Mouse (Mus musculus) natural killer cell, adult 2 months (primary cell): Measurements from ENCODE around the gene Pdss2.

Experiments used
- DNase-seq, 2 experiments: peaks; one replicate each; pipeline ENCODE4 v3.0.0; 2022; ENCODE audit warnings: low spot score in 2 of 2

The Pdss2 gene

GRCm38 (mm10) chr10:43312211-43312610, 90.9 kb downstream of the Pdss2 start:
- no peak for DNase-seq

GRCm38 (mm10) chr10:43312658-43313417, 91.6 kb downstream of the Pdss2 start:
- DNase-seq, result no peak

DNA sequence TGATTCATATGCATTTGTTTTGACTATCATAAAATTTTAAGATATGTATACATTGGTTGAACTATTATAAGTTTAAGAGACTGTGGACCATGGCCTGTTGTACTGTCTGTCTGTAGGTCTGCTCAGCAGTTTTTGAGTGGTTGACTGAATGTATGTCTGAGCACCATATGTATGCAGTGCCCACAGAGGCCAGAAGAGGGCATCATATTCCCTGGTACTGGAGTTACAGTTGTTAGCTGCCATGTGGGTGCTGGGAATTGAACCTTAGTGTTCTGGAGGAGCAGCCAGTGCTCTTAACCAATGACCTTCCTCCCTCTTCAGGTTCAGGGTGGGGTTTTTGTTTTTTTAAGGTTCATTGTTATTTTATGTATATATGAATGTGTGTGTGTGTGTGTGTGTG, 93.9 kb downstream of the Pdss2 start:
- DNase-seq, result no peak

GRCm38 (mm10) chr10:43317327-43317951, 96.2 kb downstream of the Pdss2 start:
- no peak for DNase-seq

GRCm38 (mm10) chr10:43321019-43321418, 99.7 kb downstream of the Pdss2 start:
- DNase-seq, result no peak

GRCm38 (mm10) chr10:43322446-43323178, 101.3 kb downstream of the Pdss2 start:
- DNase-seq, result no peak

DNA sequence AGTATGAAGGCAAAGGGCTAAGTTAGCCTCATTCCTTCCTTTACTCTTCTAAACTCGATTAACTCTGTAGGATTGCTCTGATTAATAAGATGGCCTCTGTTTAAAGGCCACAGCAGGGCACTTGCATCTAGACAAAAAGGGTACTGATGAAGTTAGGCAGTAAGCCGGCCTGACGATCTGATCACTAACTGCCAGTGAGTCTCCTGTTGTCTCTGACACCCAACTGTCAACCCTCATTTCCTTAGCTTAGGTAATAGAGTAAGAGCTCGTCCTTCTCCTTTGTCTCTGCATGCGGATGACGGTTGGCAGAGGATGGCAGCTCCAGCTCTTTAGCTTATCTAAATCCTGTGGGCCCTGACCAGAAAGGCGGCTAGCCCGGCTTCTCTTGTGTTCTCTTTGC, 102.1 kb downstream of the Pdss2 start:
- DNase-seq, result no peak

DNA sequence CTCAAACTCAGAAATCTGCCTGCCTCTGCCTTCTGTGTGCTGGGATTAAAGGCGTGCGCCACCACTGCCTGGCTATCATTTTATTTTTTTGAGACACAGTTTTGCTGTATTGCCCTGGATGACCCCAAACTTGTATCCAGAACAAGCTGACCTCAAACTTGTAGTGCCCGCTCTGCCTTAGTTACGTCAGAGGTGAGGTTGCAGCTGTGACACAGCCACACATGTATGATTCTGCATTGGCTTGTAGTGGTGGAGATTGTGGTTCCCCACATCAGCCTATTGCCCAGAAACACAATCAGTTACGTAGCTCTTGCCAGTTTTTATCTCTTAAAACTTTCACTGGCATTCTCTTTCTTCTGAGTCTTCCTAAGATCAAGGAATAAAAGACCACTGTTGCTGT, 108.5 kb downstream of the Pdss2 start:
- no peak for DNase-seq

DNA sequence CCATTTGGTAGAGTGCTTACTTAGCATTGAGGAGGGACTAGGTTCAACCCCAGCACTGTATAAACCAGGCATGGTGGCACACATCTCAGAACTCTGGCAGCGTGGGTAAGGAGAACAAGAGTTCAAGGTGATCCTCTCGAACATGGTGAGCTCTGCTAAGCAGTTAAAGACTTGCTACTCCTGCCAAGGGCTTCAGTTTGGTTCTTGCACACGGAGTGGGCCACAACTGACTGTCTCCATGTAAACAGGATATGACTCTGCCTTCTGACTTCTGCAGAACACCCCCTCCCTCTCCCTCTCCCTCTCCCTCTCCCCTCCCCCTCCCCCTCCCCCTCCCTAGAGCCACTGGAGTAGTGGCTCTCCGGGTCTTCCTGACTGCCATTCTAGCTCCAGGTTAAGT, 109.4 kb downstream of the Pdss2 start:
- no peak for DNase-seq

DNA sequence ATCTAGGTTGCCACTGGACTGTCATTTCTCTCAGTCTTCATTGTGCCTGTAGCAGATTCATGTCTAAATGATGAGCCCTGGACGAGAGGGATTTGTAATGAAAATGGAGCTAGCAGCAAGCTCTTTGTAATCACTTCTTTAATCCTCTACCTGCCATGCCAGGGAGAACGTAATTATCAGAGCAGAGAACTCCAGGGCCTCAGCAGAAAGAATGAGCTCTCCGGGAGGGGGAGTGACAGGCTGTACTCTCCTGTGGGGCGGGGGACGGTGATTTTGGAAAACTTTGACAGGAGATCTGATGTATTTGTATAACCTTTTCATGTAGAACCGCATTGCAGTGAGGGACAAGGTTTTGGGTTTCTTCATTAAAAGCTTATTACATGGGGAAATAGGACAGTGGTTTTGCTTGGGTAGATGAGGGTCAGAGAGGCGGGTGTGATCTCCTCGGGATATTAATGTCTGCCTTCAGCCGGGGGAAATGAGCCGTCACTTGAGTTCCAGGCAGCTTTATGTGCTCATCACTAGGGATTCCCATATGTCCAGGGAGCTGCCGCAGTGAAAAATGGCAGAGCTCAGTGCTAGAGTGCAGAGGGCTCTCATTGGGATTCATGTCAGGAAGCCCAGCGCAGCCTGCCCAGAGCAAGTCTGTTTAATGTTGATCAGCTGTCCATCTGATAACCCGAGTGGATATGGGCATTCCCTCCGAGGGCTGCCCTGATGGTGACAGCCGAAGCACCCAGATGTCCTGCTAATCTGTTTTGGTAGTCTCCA, 110.8 kb downstream of the Pdss2 start:
- no peak for DNase-seq

DNA sequence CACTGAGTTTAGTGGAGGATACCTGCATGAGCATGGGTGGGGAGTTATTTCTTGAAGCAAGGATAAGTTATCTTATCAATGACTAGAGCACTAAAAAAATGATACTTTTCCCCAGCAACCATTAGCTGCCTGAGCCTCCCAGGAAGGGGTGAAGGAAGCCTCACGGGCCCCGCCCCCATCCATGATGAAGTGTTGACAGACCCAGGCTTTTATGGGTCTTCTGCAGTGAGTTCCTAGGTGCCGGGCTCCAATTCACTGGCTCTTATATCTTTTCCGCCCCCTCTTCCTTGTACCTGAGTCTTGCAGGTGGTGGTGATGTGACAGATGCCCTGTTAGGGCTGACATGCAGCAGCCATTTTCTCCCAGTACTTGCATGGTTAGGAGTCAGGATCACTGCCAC, 114.6 kb downstream of the Pdss2 start:
- DNase-seq, result no peak

- DNase-seq, result no peak
Observed at GRCm38 (mm10) chr10:43337110-43337509, 115.8 kb downstream of the Pdss2 start.

GRCm38 (mm10) chr10:43339811-43340210, 118.5 kb downstream of the Pdss2 start:
- DNase-seq, result peak; percentile 8 to 9

DNA sequence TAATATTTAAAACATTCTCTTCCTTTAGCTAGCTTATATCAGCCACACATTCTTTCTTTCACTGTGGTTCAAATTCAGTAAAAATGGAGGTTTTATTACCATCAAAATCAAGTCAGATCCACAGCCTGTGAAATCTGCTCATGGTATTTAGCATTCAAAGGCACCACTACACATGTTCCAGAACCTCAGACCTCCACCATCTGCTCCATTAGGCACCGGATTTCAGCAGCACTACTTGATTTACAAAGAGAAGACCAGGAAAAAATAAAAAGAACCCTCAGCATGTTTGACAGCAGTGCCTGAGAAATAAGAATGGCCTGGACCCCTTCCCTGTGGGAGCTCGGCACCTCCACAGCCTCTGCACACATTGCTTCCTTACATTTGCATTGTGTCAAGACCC, 128.4 kb downstream of the Pdss2 start:
- no peak for DNase-seq

GRCm38 (mm10) chr10:43357884-43358283, 136.6 kb downstream of the Pdss2 start:
- DNase-seq, result no peak

- no peak for DNase-seq
Observed at GRCm38 (mm10) chr10:43362947-43363346, 141.7 kb downstream of the Pdss2 start.

DNA sequence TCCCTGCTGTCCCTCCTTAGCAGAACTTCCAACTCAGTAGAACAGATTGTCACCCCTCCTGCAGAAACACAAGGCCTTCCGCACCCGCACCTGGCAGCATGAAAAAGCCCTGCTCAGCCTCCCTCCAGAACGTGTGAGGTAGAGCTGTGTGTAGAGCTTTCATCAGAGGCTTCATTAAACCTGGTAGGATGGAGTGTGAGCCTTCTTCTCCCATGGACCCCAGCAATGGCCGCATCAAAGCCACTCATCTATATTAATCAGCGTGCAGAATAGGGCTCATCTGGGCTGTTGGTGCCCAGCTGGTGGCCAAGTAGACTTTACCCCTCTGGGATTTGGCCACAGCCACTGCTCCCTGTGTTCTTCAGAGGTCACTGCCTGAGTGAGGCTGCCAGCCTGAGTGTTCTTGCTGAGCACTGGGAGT, 142.2 kb downstream of the Pdss2 start:
- DNase-seq, result no peak

DNA sequence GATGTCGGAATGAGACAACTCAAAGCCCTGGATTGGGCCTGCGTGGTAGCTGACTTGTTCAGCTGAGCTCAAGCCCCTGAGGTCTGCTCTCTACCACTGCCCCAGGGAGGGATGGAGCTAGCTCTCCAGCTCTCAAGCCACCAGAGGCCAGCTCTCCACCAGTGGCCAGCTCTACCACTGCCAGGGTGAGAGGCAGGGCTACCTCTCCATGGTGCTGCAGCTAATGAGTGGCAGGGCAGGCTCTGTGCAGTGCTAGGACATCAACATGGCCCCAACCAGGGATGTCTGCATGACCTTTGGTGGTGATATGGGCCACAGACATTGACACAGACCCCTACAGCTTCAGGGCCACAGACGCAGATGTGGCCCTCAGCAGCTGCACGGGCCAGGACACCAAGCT, 144.6 kb downstream of the Pdss2 start:
- no peak for DNase-seq

GRCm38 (mm10) chr10:43368611-43369010, 147.3 kb downstream of the Pdss2 start:
- no peak for DNase-seq

- peak in 1 of 2 experiments; percentile 31 for DNase-seq
Observed at GRCm38 (mm10) chr10:43372315-43372714, 151.0 kb downstream of the Pdss2 start.

GRCm38 (mm10) chr10:43373035-43373434, 151.7 kb downstream of the Pdss2 start:
- no peak for DNase-seq

- no peak for DNase-seq
Observed at GRCm38 (mm10) chr10:43373666-43374065, 152.4 kb downstream of the Pdss2 start.
